Mouse (Mus musculus): Measurements from ENCODE around the gene Spon1. TPM values are rescaled to one million over a fixed set of nuclear protein-coding genes. Genes with fewer than 3 reads are reported as not detected.

Gene Spon1
- polyA plus RNA-seq, 2 experiments: 9.0 to 13.8 TPM

DNA sequence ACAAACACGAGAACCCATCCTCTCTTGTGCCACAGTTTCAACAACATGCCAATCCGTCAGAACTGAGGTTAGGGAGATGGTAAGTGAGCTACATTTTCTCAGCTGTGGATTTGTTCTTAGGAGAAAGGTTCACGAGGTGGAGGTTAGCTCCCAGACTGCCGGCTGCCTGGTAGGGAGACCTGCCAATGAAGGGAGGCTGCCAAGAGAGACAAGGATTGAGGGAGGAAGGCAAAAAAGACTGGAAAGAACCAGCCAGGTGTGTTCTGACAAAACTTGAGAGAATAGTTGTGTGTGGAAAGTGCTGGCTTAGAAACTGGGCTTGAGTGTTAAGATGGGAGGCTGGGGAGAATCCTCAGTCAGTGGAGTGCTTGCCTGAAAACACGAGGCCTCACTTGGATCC, 49.9 kb downstream of the Spon1 start:
- Histone ChIP-seq H3K4me2 (replicated peaks; ENCODE audit: low read depth, low read length, severe bottlenecking) (no peak overlapping the region), H3K4me1 (ENCODE audit: control insufficient read depth, insufficient read depth, low read length) (0 out of 2 replicates have a peak, but pooled peaks cover 4% of the 10 kb centered on the region), H3K36me3 (ENCODE audit: control insufficient read depth, insufficient read depth, low read length) (no peaks in the 10 kb centered on the region), H3K9me3 (ENCODE audit: control insufficient read depth, low read length) (no peaks in the 10 kb centered on the region), H3K27me3 (ENCODE audit: control insufficient read depth, insufficient read depth, low read length) (no peaks in the 10 kb centered on the region), H3K9ac (ENCODE audit: low read depth, low read length, severe bottlenecking) (no peak overlapping the region), H3K27ac (replicated peaks; ENCODE audit: low read depth, low read length) (no peak overlapping the region), H3K4me3 (replicated peaks; ENCODE audit: low read length) (no peak overlapping the region)
- 64% methylated on average over 5 of the region's 5 CpGs for WGBS
- ATAC-seq (ENCODE audit: low FRiP score, low read depth) (no peak), DNase-seq (ENCODE audit: low spot score) (no peak)
- TF ChIP-seq POLR2A (IDR thresholded peaks at IDR 0.05; ENCODE audit: borderline replicate concordance, extremely low read depth, insufficient read depth, insufficient read length): no peak

DNA sequence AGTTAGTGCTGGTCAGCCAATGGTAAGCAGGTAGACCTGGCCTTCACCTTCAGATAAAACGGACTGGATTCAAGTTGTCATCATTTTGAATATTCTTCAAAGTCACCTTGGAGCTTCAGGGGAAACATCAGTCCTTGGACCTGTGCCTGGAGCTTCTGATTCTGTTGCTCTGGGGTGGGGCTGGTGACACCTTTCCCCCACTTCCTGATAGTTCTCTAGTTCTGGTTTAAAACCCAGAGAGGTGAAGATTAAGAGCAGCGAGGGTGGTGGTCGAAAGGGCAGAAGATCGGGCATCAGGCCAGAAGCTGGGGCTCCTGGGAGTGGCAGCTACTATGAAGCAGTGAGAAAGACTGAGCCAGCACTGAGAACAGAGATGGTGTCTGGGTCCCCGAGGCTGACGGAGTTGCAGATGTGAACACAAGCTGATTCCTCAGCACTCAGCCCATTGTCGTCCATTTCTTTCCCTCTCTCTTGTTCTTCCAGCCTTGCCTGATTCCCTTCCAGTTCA, 51.1 kb downstream of the Spon1 start:
- Histone ChIP-seq H3K4me2 (replicated peaks; ENCODE audit: low read depth, low read length, severe bottlenecking) (no peak overlapping the region), H3K27ac (replicated peaks; ENCODE audit: low read depth, low read length) (no peak overlapping the region), H3K9ac (ENCODE audit: low read depth, low read length, severe bottlenecking) (no peak overlapping the region), H3K9me3 (ENCODE audit: control insufficient read depth, low read length) (no peaks in the 10 kb centered on the region), H3K36me3 (ENCODE audit: control insufficient read depth, insufficient read depth, low read length) (no peaks in the 10 kb centered on the region), H3K4me1 (ENCODE audit: control insufficient read depth, insufficient read depth, low read length) (0 out of 2 replicates have a peak, but pooled peaks cover 4% of the 10 kb centered on the region), H3K27me3 (ENCODE audit: control insufficient read depth, insufficient read depth, low read length) (no peaks in the 10 kb centered on the region), H3K4me3 (replicated peaks; ENCODE audit: low read length) (no peak overlapping the region)
- TF ChIP-seq POLR2A (IDR thresholded peaks at IDR 0.05; ENCODE audit: borderline replicate concordance, extremely low read depth, insufficient read depth, insufficient read length): no peak
- WGBS: 86% methylated on average over 7 of the region's 7 CpGs
- ATAC-seq (ENCODE audit: low FRiP score, low read depth) (no peak), DNase-seq (ENCODE audit: low spot score) (no peak)

DNA sequence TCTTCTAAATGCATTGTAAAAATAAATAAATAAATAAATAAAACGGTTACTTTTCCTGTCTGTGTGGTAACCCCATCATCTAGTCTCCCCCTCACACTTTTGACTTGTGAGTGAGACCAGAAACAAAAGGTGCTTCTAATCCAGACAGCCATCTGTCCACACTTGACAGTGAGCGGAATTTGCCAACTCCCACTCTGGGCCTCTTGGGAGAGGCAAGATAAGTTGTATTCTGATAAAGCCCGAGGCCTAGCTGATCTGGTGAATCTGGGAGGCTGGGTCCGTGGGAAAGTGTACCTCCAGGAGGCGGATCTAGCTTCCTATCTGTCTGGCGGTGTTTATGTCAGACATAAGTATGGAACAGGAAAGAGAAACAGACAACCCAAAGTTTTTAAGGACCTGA, 52.3 kb downstream of the Spon1 start:
- H3K36me3 ChIP-seq (ENCODE audit: control insufficient read depth, insufficient read depth, low read length): no peaks in the 10 kb centered on the region
- no peak overlapping the region for H3K4me2 ChIP-seq (replicated peaks; ENCODE audit: low read depth, low read length, severe bottlenecking)
- H3K4me1 ChIP-seq (ENCODE audit: control insufficient read depth, insufficient read depth, low read length): 0 out of 2 replicates have a peak, but pooled peaks cover 4% of the 10 kb centered on the region
- no peak for DNase-seq (ENCODE audit: low spot score)
- no peak for TF ChIP-seq POLR2A (IDR thresholded peaks at IDR 0.05; ENCODE audit: borderline replicate concordance, extremely low read depth, insufficient read depth, insufficient read length)
- ATAC-seq (ENCODE audit: low FRiP score, low read depth): no peak
- no peak overlapping the region for H3K9ac ChIP-seq (ENCODE audit: low read depth, low read length, severe bottlenecking)
- H3K27ac ChIP-seq (replicated peaks; ENCODE audit: low read depth, low read length): no peak overlapping the region
- no peaks in the 10 kb centered on the region for H3K9me3 ChIP-seq (ENCODE audit: control insufficient read depth, low read length)
- no peak overlapping the region for H3K4me3 ChIP-seq (replicated peaks; ENCODE audit: low read length)
- 68% methylated on average over 6 of the region's 6 CpGs for WGBS
- no peaks in the 10 kb centered on the region for H3K27me3 ChIP-seq (ENCODE audit: control insufficient read depth, insufficient read depth, low read length)

DNA sequence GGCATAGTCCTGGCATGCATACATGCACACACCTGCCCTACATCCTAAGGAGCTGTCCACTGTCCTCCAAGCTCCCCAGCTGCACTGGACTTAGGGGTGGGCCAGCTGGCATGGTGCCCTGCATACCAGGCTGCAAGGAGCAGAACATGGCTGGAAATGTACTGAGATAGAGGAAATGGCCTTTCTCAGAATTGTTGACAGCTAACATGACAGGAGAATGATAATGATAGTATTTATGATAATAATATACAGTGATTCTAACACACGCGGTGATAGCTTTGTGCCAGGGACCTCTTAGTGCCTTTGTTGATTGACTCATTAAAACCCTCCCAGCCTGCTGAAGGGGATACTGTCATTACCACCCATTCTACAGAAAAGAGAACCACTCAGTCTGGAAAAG, 54.4 kb downstream of the Spon1 start:
- Histone ChIP-seq H3K9me3 (ENCODE audit: control insufficient read depth, low read length) (no peaks in the 10 kb centered on the region), H3K27ac (replicated peaks; ENCODE audit: low read depth, low read length) (no peak overlapping the region), H3K4me1 (ENCODE audit: control insufficient read depth, insufficient read depth, low read length) (0 out of 2 replicates have a peak, but pooled peaks cover 4% of the 10 kb centered on the region), H3K27me3 (ENCODE audit: control insufficient read depth, insufficient read depth, low read length) (no peaks in the 10 kb centered on the region), H3K9ac (ENCODE audit: low read depth, low read length, severe bottlenecking) (no peak overlapping the region), H3K4me2 (replicated peaks; ENCODE audit: low read depth, low read length, severe bottlenecking) (no peak overlapping the region), H3K36me3 (ENCODE audit: control insufficient read depth, insufficient read depth, low read length) (no peaks in the 10 kb centered on the region), H3K4me3 (replicated peaks; ENCODE audit: low read length) (no peak overlapping the region)
- no peak for TF ChIP-seq POLR2A (IDR thresholded peaks at IDR 0.05; ENCODE audit: borderline replicate concordance, extremely low read depth, insufficient read depth, insufficient read length)
- DNase-seq (ENCODE audit: low spot score): no peak
- ATAC-seq (ENCODE audit: low FRiP score, low read depth): no peak
- WGBS: 90% methylated on average over 2 of the region's 2 CpGs

DNA sequence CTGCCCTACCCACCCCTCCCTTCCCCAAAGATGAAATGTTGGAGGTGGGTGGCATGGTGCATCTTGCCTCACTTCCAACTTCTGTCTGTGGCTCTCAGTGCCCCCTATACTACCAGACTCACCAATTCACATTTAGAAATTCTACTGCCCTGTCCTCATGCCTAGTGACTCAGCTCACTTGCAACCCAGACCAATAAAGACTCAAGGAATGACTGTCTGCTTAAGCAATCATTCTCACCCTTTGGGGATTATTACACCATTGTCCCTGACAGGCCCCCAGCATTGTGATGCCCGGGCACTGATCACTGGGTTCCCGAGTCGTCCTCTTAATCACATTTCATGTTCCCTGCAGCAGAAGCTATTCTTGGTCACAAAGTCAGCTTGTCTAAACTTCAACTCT, 57.2 kb downstream of the Spon1 start:
- Histone ChIP-seq H3K36me3 (ENCODE audit: control insufficient read depth, insufficient read depth, low read length) (no peaks in the 10 kb centered on the region), H3K27me3 (ENCODE audit: control insufficient read depth, insufficient read depth, low read length) (no peaks in the 10 kb centered on the region), H3K4me2 (replicated peaks; ENCODE audit: low read depth, low read length, severe bottlenecking) (no peak overlapping the region), H3K4me3 (replicated peaks; ENCODE audit: low read length) (no peak overlapping the region), H3K9me3 (ENCODE audit: control insufficient read depth, low read length) (no peaks in the 10 kb centered on the region), H3K4me1 (ENCODE audit: control insufficient read depth, insufficient read depth, low read length) (0 out of 2 replicates have a peak, but pooled peaks cover 4% of the 10 kb centered on the region), H3K9ac (ENCODE audit: low read depth, low read length, severe bottlenecking) (no peak overlapping the region), H3K27ac (replicated peaks; ENCODE audit: low read depth, low read length) (no peak overlapping the region)
- ATAC-seq (ENCODE audit: low FRiP score, low read depth): no peak
- TF ChIP-seq POLR2A (IDR thresholded peaks at IDR 0.05; ENCODE audit: borderline replicate concordance, extremely low read depth, insufficient read depth, insufficient read length): no peak
- 78% methylated on average over 3 of the region's 3 CpGs for WGBS
- no peak for DNase-seq (ENCODE audit: low spot score)

DNA sequence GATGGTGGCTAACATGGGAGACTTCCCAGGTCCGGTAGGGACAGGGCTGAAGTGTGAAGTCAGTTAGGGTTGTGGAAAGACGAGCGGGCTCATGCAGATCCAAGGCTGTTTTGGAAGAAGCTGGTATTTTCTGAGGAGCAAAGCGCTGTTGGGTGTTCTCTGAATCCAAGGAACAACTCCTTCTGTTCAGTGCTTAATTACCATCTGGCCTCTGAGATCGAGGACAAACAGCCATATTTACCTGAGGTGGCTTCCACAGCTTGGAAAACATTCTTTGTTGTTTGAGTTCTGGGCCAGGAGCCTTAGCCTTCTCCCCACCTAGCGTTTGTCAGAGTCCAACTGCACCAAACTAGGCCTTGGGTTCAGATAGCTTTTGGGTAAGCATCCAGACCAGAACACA, 58.9 kb downstream of the Spon1 start:
- Histone ChIP-seq H3K9me3 (ENCODE audit: control insufficient read depth, low read length) (no peaks in the 10 kb centered on the region), H3K4me2 (replicated peaks; ENCODE audit: low read depth, low read length, severe bottlenecking) (no peak overlapping the region), H3K9ac (ENCODE audit: low read depth, low read length, severe bottlenecking) (no peak overlapping the region), H3K4me1 (ENCODE audit: control insufficient read depth, insufficient read depth, low read length) (0 out of 2 replicates have a peak, but pooled peaks cover 2% of the 10 kb centered on the region), H3K27me3 (ENCODE audit: control insufficient read depth, insufficient read depth, low read length) (no peaks in the 10 kb centered on the region), H3K36me3 (ENCODE audit: control insufficient read depth, insufficient read depth, low read length) (no peaks in the 10 kb centered on the region), H3K27ac (replicated peaks; ENCODE audit: low read depth, low read length) (no peak overlapping the region), H3K4me3 (replicated peaks; ENCODE audit: low read length) (no peak overlapping the region)
- no peak for TF ChIP-seq POLR2A (IDR thresholded peaks at IDR 0.05; ENCODE audit: borderline replicate concordance, extremely low read depth, insufficient read depth, insufficient read length)
- no peak for ATAC-seq (ENCODE audit: low FRiP score, low read depth)
- 92% methylated on average over 6 of the region's 6 CpGs for WGBS
- no peak for DNase-seq (ENCODE audit: low spot score)

Data from limb, embryonic 14.5 days (tissue).